Mouse (Mus musculus): ENCODE measurements around the gene Tsga10.

DNA sequence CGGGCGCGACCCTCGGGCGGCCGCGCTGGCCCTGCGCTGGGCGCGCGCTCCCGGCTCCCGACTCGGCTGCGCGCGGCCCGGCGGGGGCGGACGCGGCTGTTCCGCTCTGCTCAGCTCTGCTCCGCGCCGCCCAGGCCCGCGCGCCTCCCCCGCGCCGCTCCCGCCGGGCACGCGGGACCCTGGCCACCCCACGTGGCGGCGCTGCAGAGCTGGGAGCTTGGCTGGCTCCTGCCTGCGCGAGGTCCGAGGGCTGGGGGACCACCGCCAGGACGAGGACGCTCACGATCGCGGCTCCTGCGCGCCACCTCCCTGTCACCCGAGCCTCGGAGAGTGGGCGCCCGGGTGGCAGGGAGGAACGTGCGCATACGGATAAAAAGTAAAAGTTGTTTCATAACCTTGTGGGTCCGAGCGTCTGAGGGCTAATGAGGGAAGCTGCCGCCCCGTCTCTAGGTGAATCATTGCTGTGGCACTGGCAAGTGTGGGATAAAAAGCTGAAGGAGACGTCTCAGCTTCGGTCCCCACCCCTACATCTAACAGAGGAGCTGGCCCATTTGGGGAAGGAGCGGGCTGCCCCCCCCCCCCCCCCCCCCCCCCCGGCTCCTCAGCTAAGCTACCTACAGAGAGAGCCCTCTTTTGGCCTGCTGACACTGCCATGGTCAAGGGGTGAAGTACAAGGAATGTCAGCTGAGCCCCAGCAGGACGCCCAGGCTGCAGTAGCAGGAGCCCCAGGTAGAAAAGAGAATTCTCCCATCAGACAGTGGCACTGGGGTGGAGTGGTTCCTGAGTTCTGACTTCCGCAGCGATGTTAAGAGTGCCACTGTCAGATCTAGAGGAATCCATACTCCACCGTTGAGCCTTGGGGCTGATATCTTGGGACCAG lies 146.2 kb downstream of the Tsga10 start, which contains the start of gene 2010300C02Rik:
- TF ChIP-seq MAX (IDR thresholded peaks at IDR 0.05; ENCODE audit: low read length): no peak
- TF ChIP-seq BHLHE40 (IDR thresholded peaks at IDR 0.05; ENCODE audit: low read depth, low read length): no peak
- no peak for TF ChIP-seq EP300 (IDR thresholded peaks at IDR 0.05; ENCODE audit: low read length)
- TF ChIP-seq CTCF (conservative IDR thresholded peaks at IDR 0.05 in 1 of 2, IDR thresholded peaks at IDR 0.05 in 1 of 2; ENCODE audit: low read depth in 2 of 2, low read length in 2 of 2): no peak
- no peak for TF ChIP-seq ZMIZ1 (IDR thresholded peaks at IDR 0.05; ENCODE audit: low read depth, low read length)
- TF ChIP-seq JUN (IDR thresholded peaks at IDR 0.05; ENCODE audit: insufficient read depth, low read depth, low read length): no peak
- no peak for TF ChIP-seq TCF12 (IDR thresholded peaks at IDR 0.05; ENCODE audit: low read depth, low read length)
- TF ChIP-seq ELF1 (IDR thresholded peaks at IDR 0.05; ENCODE audit: low read depth, low read length): no peak
- no peak for TF ChIP-seq USF1 (IDR thresholded peaks at IDR 0.05; ENCODE audit: low read depth, low read length)
- TF ChIP-seq MAFK (IDR thresholded peaks at IDR 0.05; ENCODE audit: insufficient replicate concordance, low read length): no peak
- no peak for TF ChIP-seq POLR2A (IDR thresholded peaks at IDR 0.05; ENCODE audit: low read depth, low read length)
- no peak for TF ChIP-seq TBP (conservative IDR thresholded peaks at IDR 0.05; ENCODE audit: low read depth, low read length)
- no peak for TF ChIP-seq ETS1 (conservative IDR thresholded peaks at IDR 0.05; ENCODE audit: low read depth, low read length)
